Mouse (Mus musculus) thymus, postnatal 4 days (tissue): ENCODE measurements around the gene Ripor2.

Experiments
- DNase-seq: peaks from one replicate; pipeline ENCODE4 v3.0.0; 2021

The Ripor2 gene

DNA sequence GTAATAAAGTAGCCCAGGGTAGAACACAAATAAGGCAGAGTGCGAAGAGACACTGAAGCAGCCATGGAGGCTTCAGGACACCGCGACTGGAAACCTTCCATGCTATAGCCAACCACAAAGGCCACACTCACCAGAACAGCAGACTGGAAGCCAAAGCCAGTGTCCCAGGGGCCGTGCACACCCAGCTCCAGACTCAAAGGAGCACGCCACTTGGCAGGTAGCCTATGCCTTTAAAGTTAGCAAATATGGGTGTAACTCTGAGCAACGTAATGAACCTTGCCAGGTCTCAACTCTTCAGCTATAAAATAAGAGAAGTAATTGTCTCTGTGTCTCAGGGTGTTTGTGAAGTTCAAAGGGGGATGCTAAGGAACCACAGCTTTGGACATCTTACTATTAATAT, 2.9 kb downstream of the Ripor2 start:
- no peak for DNase-seq

DNA sequence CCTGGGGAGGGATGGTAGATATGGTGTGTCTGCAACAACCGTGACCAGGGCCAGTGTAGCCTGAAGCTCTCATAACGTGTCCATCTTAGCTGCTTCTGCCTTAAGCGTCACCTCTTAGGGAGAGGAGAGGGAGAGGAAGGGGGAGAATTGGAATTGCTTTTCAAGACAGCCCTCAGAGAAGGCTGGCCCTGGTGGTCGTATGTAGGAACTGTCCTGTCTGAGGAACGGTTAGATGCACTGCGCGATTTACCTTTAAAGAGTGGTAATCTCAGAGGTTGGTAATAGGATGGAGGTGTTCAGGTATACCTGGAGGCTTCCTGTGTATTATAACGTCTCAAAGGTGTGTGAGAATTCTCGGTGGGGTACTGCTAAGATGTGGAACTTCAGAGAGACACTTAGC, 3.4 kb downstream of the Ripor2 start:
- DNase-seq: no peak

DNA sequence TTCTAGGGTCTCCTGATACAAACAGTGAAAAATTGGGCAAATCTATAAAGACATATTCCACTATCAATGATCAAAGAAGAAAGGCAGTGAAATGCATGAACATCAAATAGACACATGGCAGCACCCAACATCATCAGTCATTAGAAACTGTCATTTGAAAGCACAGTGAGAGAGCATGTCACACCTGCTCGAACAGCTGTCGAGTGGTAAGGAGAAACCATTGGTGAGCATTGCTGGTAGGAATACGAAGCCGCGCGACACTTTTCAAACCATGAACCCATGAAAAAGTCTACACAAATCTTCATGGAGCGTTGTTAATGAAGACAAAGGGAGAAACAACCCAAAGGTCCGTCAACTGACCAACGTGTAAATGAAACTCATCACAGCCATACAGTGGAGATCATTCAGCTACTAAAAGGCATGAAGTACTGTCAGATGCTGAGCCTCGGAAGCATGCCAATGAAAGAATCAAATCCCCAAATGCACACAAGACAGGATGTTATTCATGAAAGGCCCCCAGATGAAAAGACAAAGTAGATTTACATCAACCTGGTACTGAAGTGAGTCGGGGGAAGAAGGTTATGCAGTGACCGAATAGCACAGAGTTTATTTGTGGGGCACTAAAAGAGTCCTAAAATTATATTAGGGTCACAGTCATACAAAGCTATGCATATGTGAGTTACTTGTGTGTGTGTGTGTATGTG, 5.4 kb downstream of the Ripor2 start:
- no peak for DNase-seq

DNA sequence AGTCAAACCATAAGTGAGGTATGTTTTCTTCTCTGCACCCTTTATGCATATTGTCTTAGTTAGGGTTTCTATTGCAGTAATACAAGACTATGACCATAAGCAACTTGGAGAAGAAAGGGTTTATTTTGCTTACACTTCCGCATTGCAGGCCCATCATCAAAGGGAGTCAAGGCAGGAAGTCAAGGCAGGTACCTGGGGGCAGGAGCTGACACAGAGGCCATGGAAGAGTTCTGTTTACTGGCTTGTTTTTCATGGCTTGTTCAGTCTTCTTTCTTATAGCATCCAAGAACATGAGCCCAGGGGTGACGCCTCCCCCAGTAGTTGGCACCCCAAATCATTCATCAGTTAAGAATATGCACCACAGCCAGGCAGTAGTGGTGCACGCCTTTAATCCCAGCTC, 6.6 kb downstream of the Ripor2 start:
- DNase-seq: no peak

DNA sequence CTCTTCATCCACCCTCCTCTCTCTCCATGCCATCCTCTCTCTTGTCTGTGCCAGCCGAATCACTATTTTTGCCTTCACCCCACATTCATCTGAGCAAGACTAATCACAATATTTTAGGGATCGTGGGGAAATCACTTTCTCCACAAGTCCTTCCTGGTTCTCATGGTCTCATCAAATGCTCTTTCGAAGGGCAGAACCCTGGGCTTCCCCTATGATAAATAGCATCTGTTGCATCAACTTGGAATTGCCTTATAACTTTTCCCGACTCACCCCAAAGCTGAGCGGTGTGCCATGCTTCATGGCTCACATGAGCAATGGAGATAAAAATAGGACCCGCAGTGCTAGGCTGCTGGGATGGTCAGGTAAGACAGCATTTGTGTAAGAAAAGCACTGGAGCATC, 9.7 kb downstream of the Ripor2 start:
- DNase-seq: no peak

DNA sequence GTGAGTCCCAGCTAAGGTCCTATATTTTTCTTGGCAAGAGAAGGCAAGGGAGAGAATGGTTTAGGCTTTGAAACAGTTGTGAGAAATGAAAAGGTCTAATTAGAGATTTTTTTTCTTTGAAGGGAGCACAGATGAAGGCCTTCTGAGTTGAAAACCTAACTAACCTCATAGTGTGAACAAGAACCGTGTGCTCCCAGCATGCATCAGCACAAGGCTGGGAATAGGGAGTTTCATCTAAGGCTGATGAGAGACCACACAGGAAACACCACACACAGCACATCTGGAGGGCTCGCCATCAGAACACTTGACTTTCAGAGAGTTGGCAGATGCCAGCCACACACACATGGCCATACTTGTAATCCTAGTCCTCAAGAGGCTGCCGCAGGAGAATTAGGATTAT, 12.3 kb downstream of the Ripor2 start:
- DNase-seq: peak; percentile 29

DNA sequence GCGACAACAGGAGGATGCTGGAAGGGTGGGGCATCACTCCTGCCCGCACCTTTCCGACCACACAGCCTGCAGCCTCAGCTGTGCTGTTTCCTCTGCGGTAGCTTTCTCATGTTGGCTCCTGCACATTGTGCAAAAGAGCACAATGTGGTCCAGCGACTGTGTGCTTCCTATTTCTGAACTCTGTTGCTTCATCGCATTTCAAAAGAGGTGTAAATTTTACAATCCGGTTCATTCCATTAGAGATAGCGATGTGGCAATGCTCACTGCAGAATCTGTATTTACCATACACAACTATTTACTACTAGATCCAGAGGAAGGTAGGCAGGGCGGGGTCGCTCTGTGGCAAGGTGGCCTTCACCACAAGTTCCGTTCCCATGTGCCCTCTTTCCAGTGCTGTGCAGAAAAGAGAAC, 17.6 kb downstream of the Ripor2 start:
- DNase-seq: peak; percentile 69

DNA sequence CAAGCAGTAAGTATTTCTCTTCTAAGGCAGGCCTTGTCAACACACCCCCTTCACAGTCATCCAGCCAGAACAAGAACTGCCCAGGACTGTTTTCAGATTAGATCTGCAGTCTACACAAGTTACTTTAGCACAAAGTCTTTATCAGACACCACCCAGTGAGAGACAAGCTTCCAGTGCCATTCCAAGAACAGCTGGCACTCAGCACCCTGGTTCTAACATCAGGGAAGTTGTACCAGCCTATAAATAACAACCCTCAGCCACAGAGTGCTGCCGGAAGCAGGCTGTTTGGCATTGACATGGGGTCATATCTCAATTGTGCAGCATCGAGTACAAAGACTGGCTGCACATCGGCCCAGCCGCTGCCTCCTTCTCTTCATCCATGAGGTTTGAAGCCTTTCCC, 21.0 kb downstream of the Ripor2 start:
- peak; percentile 58 for DNase-seq

DNA sequence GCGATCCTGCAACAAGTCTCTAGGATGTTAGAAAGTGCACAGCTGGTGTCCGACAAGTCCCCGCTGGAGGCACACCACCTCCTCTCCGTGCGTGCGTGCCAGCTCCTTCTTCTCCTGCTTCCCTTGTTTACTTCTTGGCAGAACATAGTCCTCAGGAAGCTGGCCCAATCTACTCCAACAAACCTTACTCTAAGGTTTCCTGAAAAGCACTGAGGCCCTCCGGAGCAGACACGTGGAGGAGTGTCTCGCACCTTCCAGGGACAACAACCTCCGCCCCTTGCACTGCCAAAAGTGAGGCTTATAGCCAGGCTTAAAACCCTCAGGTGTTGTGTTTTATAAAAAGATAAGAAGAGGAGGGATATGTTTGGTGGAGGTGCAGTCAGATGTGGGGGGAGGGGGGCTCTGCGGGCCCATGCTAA, 21.6 kb downstream of the Ripor2 start:
- peak; percentile 64 for DNase-seq

DNA sequence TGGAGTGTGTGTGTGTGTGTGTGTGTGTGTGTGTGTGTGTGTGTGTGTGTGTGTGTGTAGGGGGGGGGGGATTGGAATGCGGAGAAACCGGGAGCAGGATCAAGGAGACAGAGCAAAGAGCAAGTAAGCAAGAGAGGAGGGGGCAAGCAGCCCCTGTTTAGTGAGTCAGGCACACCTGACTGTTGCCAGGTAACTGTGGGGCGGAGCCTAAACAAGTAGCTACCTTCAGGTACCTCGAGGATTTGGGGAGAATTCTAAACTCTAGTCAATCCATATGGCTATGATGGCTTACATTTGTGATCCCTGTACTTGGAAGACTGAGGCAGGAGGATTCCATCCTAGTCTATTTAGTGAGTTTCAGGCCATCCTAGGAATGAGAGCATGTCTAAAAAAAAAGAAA, 22.1 kb downstream of the Ripor2 start:
- DNase-seq: peak; percentile 49

DNA sequence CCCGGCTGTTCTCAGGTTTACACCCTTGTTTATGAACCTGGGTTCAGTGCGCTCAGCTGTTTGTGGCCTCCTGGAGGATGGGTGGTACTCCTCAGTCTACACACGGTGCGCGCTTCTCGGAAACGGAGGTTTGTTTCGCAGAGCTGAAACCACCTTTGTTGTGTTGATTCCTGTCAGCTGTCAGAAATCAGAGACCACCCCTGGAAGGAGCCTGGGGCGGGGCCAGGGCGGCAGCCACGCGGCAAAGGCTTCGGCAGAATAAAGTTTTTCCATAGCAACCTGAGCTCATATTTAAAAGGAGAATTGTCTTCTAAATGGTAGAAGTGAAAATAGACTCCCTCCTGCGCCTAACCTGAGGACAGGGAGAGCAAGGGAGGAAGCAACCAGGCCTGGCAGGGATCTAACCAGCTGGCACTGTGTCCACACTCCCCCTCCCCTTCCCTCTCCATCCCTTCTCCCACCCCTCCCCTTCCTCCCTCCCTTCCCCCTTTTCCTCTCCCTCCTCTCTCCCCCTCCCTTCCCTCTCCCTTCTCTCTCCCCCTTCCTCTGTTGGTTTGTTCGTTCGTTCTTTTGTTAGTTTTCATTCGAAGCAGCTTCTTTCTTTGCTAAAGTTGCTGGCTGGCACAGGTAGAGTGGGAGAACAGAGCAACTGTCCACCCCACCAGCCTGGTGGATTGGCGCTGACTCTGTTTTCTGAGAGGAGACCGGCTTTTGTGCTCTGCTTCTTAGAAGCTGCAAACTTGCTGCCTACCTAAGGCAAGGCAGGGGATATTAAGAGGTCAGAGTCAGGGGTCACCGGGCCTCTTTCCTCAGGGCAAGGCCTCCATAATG, 23.0 kb downstream of the Ripor2 start:
- DNase-seq: peak; percentile 86

DNA sequence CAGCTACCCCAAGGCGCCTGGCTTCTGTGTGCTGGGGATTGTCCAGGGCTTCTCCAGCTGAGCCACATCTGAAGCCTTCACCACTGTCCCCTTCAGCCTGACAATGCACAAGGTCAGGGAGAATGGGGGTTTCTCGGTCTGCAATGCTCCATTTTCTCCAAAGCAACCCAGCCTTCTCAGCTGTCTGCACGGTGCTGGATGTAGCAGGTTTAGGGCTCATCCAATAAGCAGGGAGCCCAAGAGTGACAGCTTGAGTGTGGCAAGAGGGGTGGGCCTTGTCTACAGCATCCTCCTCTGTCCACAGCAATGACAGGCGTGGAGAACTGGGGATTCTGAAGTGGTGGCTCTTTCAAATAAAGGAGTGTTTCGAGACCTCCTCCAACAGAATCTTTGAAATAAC, 23.8 kb downstream of the Ripor2 start:
- DNase-seq: no peak

DNA sequence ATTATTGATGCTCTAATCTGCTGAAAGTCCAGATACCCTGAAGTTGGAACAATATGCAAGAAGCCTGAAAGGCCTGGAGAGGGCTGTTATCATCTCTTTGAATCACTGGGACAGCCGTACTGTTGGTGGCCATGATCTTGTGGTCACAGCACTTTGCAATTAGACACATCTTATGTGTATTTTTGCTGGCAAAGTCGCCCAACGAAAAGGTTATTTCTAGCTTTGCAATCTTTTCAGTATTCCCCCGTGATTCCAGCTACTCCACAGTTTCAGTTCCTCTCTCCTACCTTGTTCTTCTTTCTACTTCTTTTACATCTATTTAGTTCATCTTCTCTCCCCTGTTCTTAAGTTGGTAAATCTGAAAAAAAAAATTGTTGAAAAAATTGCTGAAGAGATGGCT, 26.0 kb downstream of the Ripor2 start:
- DNase-seq: no peak

DNA sequence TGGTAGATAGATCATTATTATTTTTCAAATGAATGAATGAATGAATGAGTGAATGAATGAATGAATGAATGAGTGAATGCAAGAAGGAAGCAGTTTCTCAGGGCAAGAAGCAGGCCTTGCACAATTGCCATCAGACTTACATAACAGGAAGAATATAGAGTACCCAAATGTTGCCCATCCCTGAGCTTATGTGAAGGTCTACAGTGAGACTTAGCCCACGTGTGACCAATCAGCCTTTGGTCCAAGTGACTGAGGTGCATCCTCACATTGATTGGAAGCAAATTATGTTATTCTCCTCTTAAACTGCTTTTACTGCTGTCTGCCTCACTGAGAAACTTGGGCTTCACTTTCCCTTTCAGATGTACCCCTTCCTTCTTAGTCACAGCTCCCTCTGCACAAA, 26.7 kb downstream of the Ripor2 start:
- DNase-seq: no peak

DNA sequence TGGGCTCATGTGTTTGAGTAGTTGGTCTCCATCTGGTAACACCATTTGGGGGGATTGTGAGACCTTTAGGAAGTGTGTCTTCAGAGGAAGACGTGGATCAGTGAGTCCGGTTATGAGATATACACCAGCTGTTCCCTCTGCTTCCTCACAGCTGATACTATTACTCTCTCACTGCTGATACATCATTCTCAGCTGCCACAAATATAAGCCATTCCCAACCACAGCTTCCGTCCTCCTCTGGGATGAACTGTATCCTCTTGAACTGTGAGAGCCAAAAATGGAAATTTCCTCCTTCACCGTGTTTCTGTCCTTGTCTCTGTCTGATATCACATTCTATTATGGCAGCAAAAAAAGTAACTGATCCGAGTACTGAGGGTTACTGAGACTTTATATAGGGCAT, 28.9 kb downstream of the Ripor2 start:
- DNase-seq: no peak

DNA sequence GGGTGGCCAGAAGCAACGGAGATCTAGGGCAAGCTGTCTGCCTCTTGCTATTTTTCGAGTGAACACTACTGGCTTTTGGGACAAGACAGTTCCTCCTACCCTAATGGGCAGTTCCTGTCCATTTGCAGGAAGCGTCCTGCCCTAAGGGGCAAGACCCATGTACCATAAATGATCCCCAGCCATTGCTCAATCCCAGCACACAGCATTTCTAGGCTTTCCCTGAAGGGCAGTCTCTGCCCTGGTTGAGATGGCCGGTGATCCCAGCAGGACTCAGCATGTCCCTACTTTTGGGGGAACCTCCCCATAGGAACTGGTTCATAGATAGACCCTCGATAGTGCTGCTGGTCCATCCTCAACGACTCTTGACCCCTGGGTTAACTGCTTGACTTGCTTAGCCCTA, 31.0 kb downstream of the Ripor2 start:
- DNase-seq: no peak

DNA sequence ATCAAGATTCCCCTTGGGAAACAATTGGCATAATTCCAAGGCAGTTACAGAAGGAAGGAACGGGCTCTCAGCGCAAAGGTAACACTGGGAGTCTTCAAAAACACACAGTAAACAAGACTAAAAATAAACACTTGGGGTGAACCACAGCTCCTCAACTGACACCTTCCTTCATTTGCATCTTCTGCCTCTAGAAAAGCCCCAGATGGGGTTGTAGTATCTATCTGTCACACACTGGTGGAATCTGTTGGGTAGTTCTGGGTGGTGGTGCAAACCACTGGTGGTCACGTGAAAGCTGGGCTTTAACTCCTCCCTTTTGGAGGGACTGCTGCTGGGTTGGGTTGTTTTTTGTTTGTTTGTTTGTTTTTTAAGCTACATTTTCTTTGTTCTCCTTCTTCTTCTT, 31.4 kb downstream of the Ripor2 start:
- DNase-seq: no peak

DNA sequence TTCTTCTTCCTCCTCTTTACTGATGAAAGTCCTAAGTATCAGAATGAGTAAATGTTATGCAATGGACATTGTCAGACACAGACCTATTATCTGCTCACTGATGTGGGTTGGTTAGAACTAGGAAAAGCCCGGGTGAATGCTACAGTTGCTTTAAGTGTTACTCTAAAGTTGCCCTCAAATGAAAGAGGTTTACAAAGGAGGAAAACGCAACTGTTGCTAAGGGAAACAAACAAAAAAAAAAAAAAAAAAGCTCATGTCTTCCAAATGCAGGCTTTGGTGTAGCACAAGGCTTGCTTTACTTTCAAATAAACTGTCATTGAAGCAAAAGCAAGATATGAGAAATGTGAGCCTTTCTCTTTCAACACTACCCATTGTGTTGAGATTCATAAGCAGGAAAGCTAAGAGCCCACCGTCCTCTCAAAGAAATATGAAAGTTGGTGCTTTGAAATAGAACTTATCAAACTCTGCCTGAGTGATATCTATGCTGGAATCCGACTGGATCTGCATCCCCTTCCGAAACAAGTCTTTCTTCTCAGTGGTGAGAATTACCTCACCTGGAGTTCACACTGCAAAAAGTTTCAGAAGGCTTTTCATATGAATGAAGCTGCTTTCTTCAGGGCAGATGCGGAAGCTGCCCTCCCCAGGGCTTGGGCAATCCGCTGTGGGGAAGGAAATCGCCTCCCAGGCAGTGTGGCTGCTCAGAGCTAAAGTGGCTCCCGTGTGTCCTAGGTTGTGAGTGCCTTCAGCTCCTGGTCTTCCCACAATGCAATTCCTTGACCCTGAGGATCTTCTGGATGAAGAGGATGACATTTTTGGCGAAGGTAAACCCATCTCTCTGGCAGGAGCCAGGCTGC, 32.2 kb downstream of the Ripor2 start:
- peak; percentile 72 for DNase-seq

DNA sequence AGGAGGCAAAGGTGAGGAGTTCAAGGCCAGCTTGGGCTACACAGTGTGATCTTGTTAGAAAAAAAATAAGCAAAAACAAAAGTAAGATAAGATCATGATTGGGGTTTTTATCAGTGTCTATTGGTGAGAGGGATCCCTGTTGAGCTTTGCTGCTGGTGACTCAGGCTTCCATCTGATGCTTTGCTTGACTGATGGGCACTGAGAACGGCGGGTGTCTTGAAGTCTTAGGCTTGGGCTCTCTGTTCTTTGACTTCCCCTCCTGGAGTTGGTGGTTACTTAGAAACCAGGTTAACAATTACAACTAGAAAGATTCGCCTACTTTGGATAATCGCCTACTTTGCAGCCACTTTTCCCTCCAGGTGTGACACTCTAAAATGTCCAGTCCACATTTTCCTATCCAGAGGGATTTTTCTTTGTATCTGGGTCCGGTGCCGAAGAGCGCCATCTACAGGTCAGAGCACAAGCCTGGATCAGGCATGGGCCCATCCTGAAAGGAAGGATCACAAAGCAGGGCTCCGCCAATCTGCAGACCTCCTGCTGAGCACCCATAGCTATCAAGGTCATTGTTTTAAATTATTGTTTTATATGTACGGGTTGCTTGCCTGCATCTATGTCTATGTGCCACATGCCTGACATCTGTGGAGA, 34.1 kb downstream of the Ripor2 start:
- DNase-seq: peak; percentile 58

DNA sequence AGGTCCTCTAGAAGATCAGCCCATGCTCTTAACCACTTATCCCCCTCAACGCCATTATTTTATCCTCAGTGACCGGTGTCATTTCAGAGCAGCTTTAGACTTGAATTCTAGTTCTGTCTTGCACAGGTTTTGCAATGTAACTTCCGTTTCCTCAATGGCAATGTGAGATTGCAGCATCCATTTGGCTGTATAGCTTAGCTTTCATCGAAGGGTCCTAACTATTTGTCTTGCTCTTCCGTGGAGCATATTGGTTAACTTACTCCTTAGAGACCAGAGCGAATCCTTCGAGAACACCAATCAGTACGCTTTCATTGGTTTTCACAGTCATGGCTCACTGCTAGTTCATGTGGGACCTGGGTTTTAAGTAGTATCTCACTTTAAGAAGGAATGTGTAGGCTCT, 34.7 kb downstream of the Ripor2 start:
- DNase-seq: no peak

DNA sequence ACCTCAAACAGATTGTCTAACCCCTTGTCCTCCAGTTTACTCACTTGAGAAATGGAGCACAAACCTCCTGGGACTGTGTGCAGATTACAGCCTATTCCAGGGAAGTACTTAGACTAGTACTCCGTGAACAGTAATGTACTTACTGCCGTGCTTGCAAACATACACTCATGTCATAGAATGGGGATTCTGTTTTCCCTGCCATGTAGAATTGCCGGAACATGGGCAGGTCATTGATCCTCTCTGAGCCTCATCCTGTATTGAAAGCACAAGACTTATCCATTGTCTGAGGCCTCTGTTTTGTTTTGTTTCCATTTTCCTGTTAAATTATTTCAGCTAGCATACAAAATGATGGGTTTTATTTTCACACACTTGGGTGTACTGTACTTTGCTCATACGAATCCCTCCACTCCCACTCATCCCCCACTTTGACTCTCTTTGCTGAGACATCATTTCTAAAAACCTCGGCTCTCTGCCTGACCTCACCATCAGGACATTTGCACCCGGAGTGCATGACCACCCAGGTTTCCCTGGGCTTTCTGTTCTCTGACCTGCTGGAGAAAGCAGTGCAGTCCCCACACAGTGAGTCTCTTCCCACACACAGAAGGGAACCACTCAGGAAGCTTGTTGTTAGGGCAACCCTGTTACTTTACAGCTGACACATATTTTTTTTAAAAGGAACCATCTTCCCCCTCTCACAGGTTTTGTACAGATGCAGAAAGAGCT, 35.2 kb downstream of the Ripor2 start:
- no peak for DNase-seq

DNA sequence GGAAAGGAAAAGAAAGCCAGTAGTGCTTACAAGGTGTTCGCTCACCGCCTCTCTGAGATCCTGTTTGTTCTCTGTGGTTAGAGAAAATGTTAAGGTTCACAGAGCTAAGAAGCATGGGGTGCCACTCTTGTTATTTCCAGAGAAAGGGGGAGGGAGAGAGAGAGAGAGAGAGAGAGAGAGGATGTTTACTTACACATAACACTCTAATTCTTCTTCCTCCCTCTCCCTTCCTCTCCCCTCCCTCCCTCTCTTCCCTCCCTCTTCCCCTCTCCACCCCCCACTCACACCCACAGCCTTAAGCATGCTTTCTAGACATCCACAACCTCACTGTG, 35.8 kb downstream of the Ripor2 start:
- DNase-seq: no peak

DNA sequence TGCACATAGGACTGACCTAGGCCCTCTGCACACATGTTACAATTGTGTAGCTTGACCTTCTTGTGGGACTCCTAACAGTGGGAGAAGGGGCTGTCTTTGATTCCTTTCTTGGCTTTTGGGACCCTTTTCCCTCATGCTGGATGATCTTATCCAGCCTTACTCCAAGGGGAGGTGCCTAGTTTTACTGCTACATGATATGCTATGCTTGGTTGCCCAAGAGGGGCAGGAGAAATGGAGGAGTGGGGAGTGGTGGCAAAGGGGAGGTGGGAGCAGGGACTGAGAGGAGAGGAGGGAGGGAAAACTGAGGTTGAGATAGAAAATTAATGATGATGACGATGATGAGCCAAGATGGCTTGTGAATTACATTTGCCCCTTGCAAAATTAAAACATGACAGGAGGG, 37.7 kb downstream of the Ripor2 start:
- DNase-seq: no peak
